Mouse (Mus musculus) forebrain, embryonic 15.5 days (tissue): Measurements from ENCODE around the gene Gm17689. TPM values are rescaled to one million over a fixed set of nuclear protein-coding genes. Genes with fewer than 3 reads are reported as not detected.

Source experiments
- ATAC-seq: fragments of 200-750 bp; cut with Nextera tagmentation; replicated peaks from 2 replicates; pipeline ENCODE4 v1.8.0; 2017; ENCODE audit warnings: mild to moderate bottlenecking, moderate TSS enrichment, moderate library complexity
- H3K27ac ChIP-seq: fragments of 300-500 bp; sonication (generic); replicated peaks from 2 replicates; pipeline ENCODE4 v1.5.1; 2015; ENCODE audit warnings: mild to moderate bottlenecking, inconsistent platforms
- H3K27me3 ChIP-seq: fragments of 300-500 bp; sonication (generic); 2 replicates; pipeline ENCODE4 v1.6.1; 2015; ENCODE audit warnings: inconsistent platforms
- H3K36me3 ChIP-seq: fragments of 300-500 bp; sonication (generic); 2 replicates; pipeline ENCODE4 v1.6.1; 2015; ENCODE audit warnings: mild to moderate bottlenecking, inconsistent platforms
- H3K4me1 ChIP-seq: fragments of 300-500 bp; sonication (generic); 2 replicates; pipeline ENCODE4 v1.6.1; 2015; ENCODE audit warnings: inconsistent platforms
- H3K4me2 ChIP-seq: fragments of 300-500 bp; sonication (generic); replicated peaks from 2 replicates; pipeline ENCODE4 v1.6.1; 2015; ENCODE audit warnings: mild to moderate bottlenecking, inconsistent platforms
- H3K4me3 ChIP-seq: fragments of 300-500 bp; sonication (generic); 2 replicates; pipeline ENCODE4 v1.5.1; 2015; ENCODE audit warnings: mild to moderate bottlenecking, inconsistent platforms
- H3K9ac ChIP-seq: fragments of 300-500 bp; sonication (generic); replicated peaks from 2 replicates; pipeline ENCODE4 v1.6.1; 2015; ENCODE audit warnings: mild to moderate bottlenecking, inconsistent platforms
- H3K9me3 ChIP-seq: fragments of 300-500 bp; sonication (generic); 2 replicates; pipeline ENCODE4 v1.6.1; 2016; ENCODE audit warnings: inconsistent platforms
- WGBS: fragments of 180-500 bp; shearing (Covaris S2); methylation state at CpG from one replicate; pipeline ENCODE4 v1.1.7; 2015; ENCODE audit warnings: mixed read lengths; 5-methylcytosine and 5-hydroxymethylcytosine counted together
- polyA plus RNA-seq: library from polyadenylated mRNA; unstranded; fragments of >200 nt; fragmentation: Nextera tagmentation; extraction: Ambion mirVana; gene quantifications from 2 replicates; pipeline ENCODE4 v1.2.1, GENCODE M21; 2015

Gene Gm17689
- not detected in 2 replicates for polyA plus RNA-seq

- no peak within 1 kb of the TSS for H3K9ac ChIP-seq
- no peak within 1 kb of the TSS for H3K4me2 ChIP-seq
- no peak within 1 kb of the TSS for H3K27ac ChIP-seq
- no peak for ATAC-seq
- H3K27me3 ChIP-seq, result no peaks in the 10 kb centered on the region
- H3K9me3 ChIP-seq, result peaks cover 11% of the 10 kb centered on the region
- 52% methylated on average over 1 of the region's 1 CpGs for WGBS
- H3K4me1 ChIP-seq, result no peaks in the 10 kb centered on the region
- no peaks in the 10 kb centered on the region for H3K36me3 ChIP-seq
- H3K4me3 ChIP-seq, result no peak within 1 kb of the TSS
These were observed at the start of gene Gm17689 for GRCm38 (mm10) chr9:36582535-36582934. Gene Gm17689 (minus strand): TSS chr9:36582635.

- H3K4me1 ChIP-seq, result no peaks in the 10 kb centered on the region
- no peak within 1 kb of the TSS for H3K4me3 ChIP-seq
- no peak within 1 kb of the TSS for H3K9ac ChIP-seq
- no peaks in the 10 kb centered on the region for H3K36me3 ChIP-seq
- H3K9me3 ChIP-seq, result peaks cover 7% of the 10 kb centered on the region; the same call in 1 of the 2 replicates
- no peak within 1 kb of the TSS for H3K27ac ChIP-seq
- no peak for ATAC-seq
- no peak within 1 kb of the TSS for H3K4me2 ChIP-seq
- WGBS, result 93% methylated on average over 2 of the region's 2 CpGs
- H3K27me3 ChIP-seq, result no peaks in the 10 kb centered on the region
These were observed 40.6 kb downstream of the Gm17689 start, which contains the start of gene Gm5615 for GRCm38 (mm10) chr9:36541863-36542262. Gene Gm5615 (minus strand): TSS chr9:36541963.

Other genes starting within 250 kb of the Gm17689 start
- gene Gm7257, start 150.8 kb downstream of the Gm17689 start, polyA plus RNA-seq, result not detected in 2 replicates
- gene Gm9513, start 107.0 kb downstream of the Gm17689 start, polyA plus RNA-seq, result not detected in 2 replicates
- not detected in 2 replicates for gene Gm5615, start 40.7 kb downstream of the Gm17689 start, polyA plus RNA-seq
- not detected in 2 replicates for gene A630095E13Rik, start 60.7 kb upstream of the Gm17689 start, polyA plus RNA-seq
- gene Acrv1, start 110.6 kb upstream of the Gm17689 start, polyA plus RNA-seq, result not detected in 2 replicates
- gene Chek1, start 144.4 kb upstream of the Gm17689 start, polyA plus RNA-seq, result 18.7 and 19.1 TPM in 2 replicates
- gene Stt3a, start 185.0 kb upstream of the Gm17689 start, polyA plus RNA-seq, result 102 and 106 TPM in 2 replicates
- 117 and 126 TPM in 2 replicates for gene Ei24, start 214.8 kb upstream of the Gm17689 start, polyA plus RNA-seq
- 671 and 696 TPM in 2 replicates for gene Fez1, start 239.2 kb upstream of the Gm17689 start, polyA plus RNA-seq